Mouse (Mus musculus): ENCODE results near the gene Acsl1. TPM values are rescaled to one million over a fixed set of nuclear protein-coding genes. Genes with fewer than 3 reads are reported as not detected.

The Acsl1 gene
- total and polyA plus RNA-seq, 3 experiments: 26.2 to 33.9 TPM; not detected in 1

GRCm38 (mm10) chr8:46479794-46480532 is 9.1 kb downstream of the Acsl1 start:
- DNase-seq (ENCODE audit: low read depth, low spot score): no peak
- TF ChIP-seq MYC (IDR thresholded peaks at IDR 0.05; ENCODE audit: low read depth, low read length): no peak
- H3K36me3 ChIP-seq (ENCODE audit: control insufficient read depth in 1 of 2, insufficient read depth in 2 of 2, low read length in 2 of 2): peaks cover 4 to 9% of the 10 kb centered on the region in 2 experiments; a peak in 3 of 4 replicates
- H3K9me3 ChIP-seq (replicated peaks; ENCODE audit: insufficient read depth, low read length): no peaks in the 10 kb centered on the region
- no peak overlapping the region for H3K9ac ChIP-seq (ENCODE audit: control insufficient read depth, low read depth, low read length, poor library complexity, severe bottlenecking)
- peaks cover 38% of the 10 kb centered on the region for H3K79me2 ChIP-seq (ENCODE audit: control insufficient read depth, insufficient read depth, low read length, poor library complexity)
- no peaks in the 10 kb centered on the region for H3K27me3 ChIP-seq (ENCODE audit: control insufficient read depth in 1 of 2, insufficient read depth in 2 of 2, low read length in 2 of 2)
- H3K27ac ChIP-seq (ENCODE audit: control insufficient read depth, low read depth, low read length): no peak overlapping the region
- no peak overlapping the region for H3K4me3 ChIP-seq (ENCODE audit: control insufficient read depth in 1 of 2, insufficient read depth in 1 of 2, low read depth in 2 of 2, low read length in 2 of 2)
- peaks cover 9 to 13% of the 10 kb centered on the region in 2 experiments for H3K4me1 ChIP-seq (ENCODE audit: control insufficient read depth in 1 of 2, insufficient read depth in 2 of 2, low read length in 2 of 2)

GRCm38 (mm10) chr8:46480533-46480900 is 9.7 kb downstream of the Acsl1 start:
- Histone ChIP-seq H3K27ac (ENCODE audit: control insufficient read depth, low read depth, low read length) (no peak overlapping the region), H3K9me3 (replicated peaks; ENCODE audit: insufficient read depth, low read length) (no peaks in the 10 kb centered on the region), H3K79me2 (ENCODE audit: control insufficient read depth, insufficient read depth, low read length, poor library complexity) (peaks cover 36% of the 10 kb centered on the region), H3K4me3 (ENCODE audit: control insufficient read depth in 1 of 2, insufficient read depth in 1 of 2, low read depth in 2 of 2, low read length in 2 of 2) (no peak overlapping the region), H3K36me3 (ENCODE audit: control insufficient read depth in 1 of 2, insufficient read depth in 2 of 2, low read length in 2 of 2) (peaks cover 4% of the 10 kb centered on the region in 2 experiments; a peak in 3 of 4 replicates), H3K27me3 (ENCODE audit: control insufficient read depth in 1 of 2, insufficient read depth in 2 of 2, low read length in 2 of 2) (no peaks in the 10 kb centered on the region), H3K9ac (ENCODE audit: control insufficient read depth, low read depth, low read length, poor library complexity, severe bottlenecking) (no peak overlapping the region), H3K4me1 (ENCODE audit: control insufficient read depth in 1 of 2, insufficient read depth in 2 of 2, low read length in 2 of 2) (peaks cover 4 to 8% of the 10 kb centered on the region in 2 experiments; a peak in 3 of 4 replicates)
- TF ChIP-seq MAX (IDR thresholded peaks at IDR 0.05; ENCODE audit: low read length) (no peak), CHD1 (IDR thresholded peaks at IDR 0.05; ENCODE audit: low read depth, low read length) (no peak), E2F4 (IDR thresholded peaks at IDR 0.05; ENCODE audit: borderline replicate concordance, low read depth, low read length) (no peak), UBTF (IDR thresholded peaks at IDR 0.05; ENCODE audit: borderline replicate concordance, insufficient read depth, low read depth, low read length) (no peak), ZMIZ1 (IDR thresholded peaks at IDR 0.05; ENCODE audit: low read depth, low read length) (no peak), MXI1 (IDR thresholded peaks at IDR 0.05; ENCODE audit: low read depth, low read length) (no peak), NRF1 (IDR thresholded peaks at IDR 0.05; ENCODE audit: insufficient read depth, low read depth, low read length, poor library complexity, severe bottlenecking) (no peak)
- no peak for DNase-seq (ENCODE audit: low read depth, low spot score)

DNA sequence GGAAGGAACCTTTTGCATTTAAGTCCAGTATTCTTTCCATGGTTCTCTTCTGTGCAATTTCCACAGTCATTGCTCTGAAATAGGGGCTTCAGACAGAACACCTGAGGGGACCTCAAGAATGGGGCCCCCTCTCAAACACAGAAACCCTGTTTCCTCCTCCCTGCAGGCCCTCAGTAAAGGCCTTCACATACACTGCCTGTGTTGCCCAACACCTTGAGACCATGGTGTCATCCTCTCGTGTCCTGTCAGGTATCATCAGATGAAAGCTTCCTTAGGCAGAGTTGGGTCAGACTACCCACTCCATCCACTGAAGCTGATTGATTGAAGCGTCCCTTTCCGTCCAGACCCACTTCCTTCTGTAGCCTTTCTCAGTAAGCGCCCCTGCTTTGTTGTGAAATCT is 11.9 kb downstream of the Acsl1 start:
- Histone ChIP-seq H3K9me3 (replicated peaks; ENCODE audit: insufficient read depth, low read length) (no peaks in the 10 kb centered on the region), H3K27ac (ENCODE audit: control insufficient read depth, low read depth, low read length) (no peak overlapping the region), H3K79me2 (ENCODE audit: control insufficient read depth, insufficient read depth, low read length, poor library complexity) (peaks cover 23% of the 10 kb centered on the region; the same call in 1 of the 2 replicates), H3K27me3 (ENCODE audit: control insufficient read depth in 1 of 2, insufficient read depth in 2 of 2, low read length in 2 of 2) (no peaks in the 10 kb centered on the region), H3K36me3 (ENCODE audit: control insufficient read depth in 1 of 2, insufficient read depth in 2 of 2, low read length in 2 of 2) (peaks cover 0 to 2% of the 10 kb centered on the region in 2 experiments; a peak in 1 of 4 replicates), H3K9ac (ENCODE audit: control insufficient read depth, low read depth, low read length, poor library complexity, severe bottlenecking) (no peak overlapping the region), H3K4me1 (ENCODE audit: control insufficient read depth in 1 of 2, insufficient read depth in 2 of 2, low read length in 2 of 2) (no peaks in the 10 kb centered on the region; a peak in 1 of 4 replicates), H3K4me3 (ENCODE audit: control insufficient read depth in 1 of 2, insufficient read depth in 1 of 2, low read depth in 2 of 2, low read length in 2 of 2) (no peak overlapping the region)
- TF ChIP-seq USF2 (IDR thresholded peaks at IDR 0.05; ENCODE audit: borderline replicate concordance in 1 of 2, insufficient read depth in 1 of 2, low read depth in 1 of 2, low read length in 2 of 2): no peak
- TF ChIP-seq KAT2A (conservative IDR thresholded peaks at IDR 0.05; ENCODE audit: low read depth, low read length): no peak
- TF ChIP-seq ZMIZ1 (IDR thresholded peaks at IDR 0.05; ENCODE audit: low read depth, low read length): no peak
- TF ChIP-seq CHD2 (IDR thresholded peaks at IDR 0.05; ENCODE audit: low read length): no peak
- TF ChIP-seq CTCF (IDR thresholded peaks at IDR 0.05 in 2 of 3, conservative IDR thresholded peaks at IDR 0.05 in 1 of 3; ENCODE audit: control insufficient read depth in 1 of 3, insufficient read depth in 1 of 3, low read depth in 2 of 3, low read length in 3 of 3, poor library complexity in 1 of 3, severe bottlenecking in 1 of 3): no peak
- no peak for TF ChIP-seq UBTF (IDR thresholded peaks at IDR 0.05; ENCODE audit: borderline replicate concordance, insufficient read depth, low read depth, low read length)
- no peak for TF ChIP-seq GATA1 (IDR thresholded peaks at IDR 0.05; ENCODE audit: low read depth, low read length)
- no peak for TF ChIP-seq GABPA (IDR thresholded peaks at IDR 0.05; ENCODE audit: low read depth, low read length)
- no peak for TF ChIP-seq TAL1 (IDR thresholded peaks at IDR 0.05; ENCODE audit: low read length)
- no peak for TF ChIP-seq POLR2AphosphoS5 (IDR thresholded peaks at IDR 0.05; ENCODE audit: borderline replicate concordance, low read depth, low read length)
- no peak for TF ChIP-seq USF1 (IDR thresholded peaks at IDR 0.05; ENCODE audit: low read depth, low read length)
- no peak for TF ChIP-seq NRF1 (IDR thresholded peaks at IDR 0.05; ENCODE audit: insufficient read depth, low read depth, low read length, poor library complexity, severe bottlenecking)
- no peak for TF ChIP-seq MAZ (IDR thresholded peaks at IDR 0.05; ENCODE audit: low read depth, low read length)
- TF ChIP-seq POLR2A (IDR thresholded peaks at IDR 0.05; ENCODE audit: control insufficient read depth in 1 of 2, insufficient read depth in 1 of 2, low read depth in 1 of 2, low read length in 2 of 2, poor library complexity in 1 of 2): no peak
- no peak for TF ChIP-seq MYC (IDR thresholded peaks at IDR 0.05; ENCODE audit: low read depth, low read length)
- no peak for TF ChIP-seq MXI1 (IDR thresholded peaks at IDR 0.05; ENCODE audit: low read depth, low read length)
- no peak for TF ChIP-seq SIN3A (IDR thresholded peaks at IDR 0.05; ENCODE audit: low read length)
- TF ChIP-seq ZKSCAN1 (IDR thresholded peaks at IDR 0.05; ENCODE audit: low read depth, low read length): no peak
- DNase-seq (ENCODE audit: low read depth, low spot score): no peak
